Mouse (Mus musculus) thymus, postnatal 4 days (tissue): ENCODE results near the gene Rasgrf2.

ENCODE experiments used
- DNase-seq: peaks from one replicate; pipeline ENCODE4 v3.0.0; 2021

Rasgrf2 gene

GRCm38 (mm10) chr13:92030364-92031057, 100.9 kb downstream of the Rasgrf2 start:
- peak; percentile 42 for DNase-seq

DNA sequence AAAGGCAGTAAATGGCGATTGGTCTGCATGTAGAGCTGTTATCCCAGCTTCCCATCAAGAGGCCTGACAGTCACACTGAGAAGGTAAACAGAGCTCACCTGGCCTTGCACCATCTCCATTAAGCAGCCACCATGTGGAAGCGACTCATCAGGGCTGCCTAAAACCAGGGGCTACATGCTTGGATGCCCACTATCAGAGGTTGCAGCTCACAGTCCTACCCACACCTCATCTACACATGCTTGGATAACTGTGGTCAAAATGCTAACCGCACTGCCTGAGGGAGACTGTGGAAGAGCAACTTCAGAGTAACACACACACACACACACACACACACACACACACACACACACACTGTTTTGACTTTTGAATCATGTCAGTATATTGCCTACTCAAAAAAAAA, 101.8 kb downstream of the Rasgrf2 start:
- DNase-seq = peak; percentile 5

DNA sequence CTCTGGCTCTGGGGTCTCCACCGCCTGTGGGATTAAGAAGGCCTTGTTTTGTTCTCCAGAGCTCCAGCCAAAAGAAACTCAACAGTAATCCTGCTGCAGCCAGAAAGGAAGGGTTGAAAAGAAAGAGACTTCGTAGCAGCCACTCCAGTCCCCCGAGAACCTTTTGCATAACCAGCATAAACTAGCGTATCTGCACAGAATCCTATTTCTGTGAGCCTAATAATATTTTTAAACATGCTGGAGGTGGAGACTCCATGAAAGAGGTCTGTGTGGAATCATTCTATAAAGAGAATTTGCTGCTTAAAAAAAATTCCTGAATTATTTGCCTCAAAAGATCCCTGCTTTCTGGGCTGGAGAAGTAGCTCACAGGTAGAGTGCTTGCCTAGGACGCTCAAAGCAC, 103.5 kb downstream of the Rasgrf2 start:
- DNase-seq = no peak

GRCm38 (mm10) chr13:92026651-92027050, 104.8 kb downstream of the Rasgrf2 start:
- DNase-seq = no peak

GRCm38 (mm10) chr13:92025124-92025523, 106.3 kb downstream of the Rasgrf2 start:
- DNase-seq = no peak

GRCm38 (mm10) chr13:92022202-92022601, 109.3 kb downstream of the Rasgrf2 start:
- no peak for DNase-seq

DNA sequence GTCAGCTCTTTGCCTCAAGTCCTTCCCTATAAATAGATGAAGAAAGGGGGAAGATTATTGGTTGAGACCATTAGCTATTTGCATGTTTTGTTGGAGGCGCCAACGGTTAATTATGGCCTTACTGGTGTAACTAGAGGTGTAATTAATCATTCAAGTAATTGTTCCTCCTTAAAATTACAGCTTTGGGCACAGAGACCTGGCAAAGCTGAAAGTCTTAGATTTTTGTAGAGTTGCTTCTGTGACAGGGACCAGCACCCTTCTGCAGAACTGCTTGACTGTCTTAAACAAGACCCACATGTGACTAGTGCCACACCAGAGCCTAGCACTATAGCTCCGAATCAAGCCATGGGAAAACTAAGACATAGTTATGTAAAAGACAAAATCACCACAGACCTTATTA, 134.5 kb downstream of the Rasgrf2 start:
- no peak for DNase-seq

DNA sequence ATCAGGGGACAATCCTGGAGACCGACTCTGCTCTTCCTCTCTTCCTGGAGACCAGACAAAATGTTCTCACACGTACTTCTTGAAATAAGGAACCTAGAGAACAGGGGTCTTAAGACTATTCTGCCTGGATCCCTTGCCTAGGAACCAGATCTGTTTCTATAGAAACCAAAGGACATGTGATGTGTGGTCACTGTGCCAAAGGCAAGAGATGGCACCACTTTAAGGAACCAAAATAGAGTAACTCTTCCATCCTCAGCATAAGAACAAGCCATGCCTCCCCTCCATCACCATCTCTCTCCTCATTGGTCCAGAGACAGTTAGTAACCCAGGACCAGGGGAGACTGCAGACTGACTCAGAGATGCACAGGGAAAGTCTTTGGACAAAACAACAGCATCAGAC, 140.0 kb downstream of the Rasgrf2 start:
- no peak for DNase-seq

- no peak for DNase-seq
These were observed 140.7 kb downstream of the Rasgrf2 start for GRCm38 (mm10) chr13:91990709-91991284.

- no peak for DNase-seq
These were observed 143.1 kb downstream of the Rasgrf2 start for GRCm38 (mm10) chr13:91988378-91988777.

GRCm38 (mm10) chr13:91986958-91987357, 144.5 kb downstream of the Rasgrf2 start:
- DNase-seq = peak; percentile 11

DNA sequence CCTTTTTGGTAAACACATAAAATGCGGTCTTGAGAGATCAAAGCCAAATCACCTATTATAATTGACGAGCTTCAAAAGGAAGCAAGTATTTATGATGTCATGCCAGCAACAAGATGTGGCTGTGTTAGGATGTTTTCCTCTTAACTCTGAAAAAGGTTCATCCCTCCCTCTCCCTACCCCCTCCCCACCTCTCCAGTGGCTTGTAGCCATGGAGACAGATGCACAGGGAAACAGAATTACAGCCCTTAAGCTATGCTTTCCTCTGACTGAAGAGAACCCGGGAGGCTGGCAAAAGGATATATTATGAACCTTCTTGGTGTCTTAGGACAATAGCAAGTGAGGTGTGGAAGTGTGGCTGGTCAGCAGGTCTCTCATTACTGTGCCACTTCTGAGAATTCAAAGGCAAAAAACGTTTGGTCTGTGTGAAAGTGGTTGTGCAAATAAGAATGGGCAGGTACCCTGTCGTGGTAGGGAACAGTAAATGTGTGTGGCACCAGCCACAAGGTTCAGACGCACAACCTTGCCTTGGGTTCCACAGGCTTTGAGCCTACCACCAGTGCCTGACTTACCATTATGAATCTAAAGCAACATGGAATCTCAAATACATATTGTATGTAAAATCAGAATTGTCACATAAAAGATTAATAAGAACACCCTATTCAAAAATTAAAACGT, 145.4 kb downstream of the Rasgrf2 start:
- no peak for DNase-seq

DNA sequence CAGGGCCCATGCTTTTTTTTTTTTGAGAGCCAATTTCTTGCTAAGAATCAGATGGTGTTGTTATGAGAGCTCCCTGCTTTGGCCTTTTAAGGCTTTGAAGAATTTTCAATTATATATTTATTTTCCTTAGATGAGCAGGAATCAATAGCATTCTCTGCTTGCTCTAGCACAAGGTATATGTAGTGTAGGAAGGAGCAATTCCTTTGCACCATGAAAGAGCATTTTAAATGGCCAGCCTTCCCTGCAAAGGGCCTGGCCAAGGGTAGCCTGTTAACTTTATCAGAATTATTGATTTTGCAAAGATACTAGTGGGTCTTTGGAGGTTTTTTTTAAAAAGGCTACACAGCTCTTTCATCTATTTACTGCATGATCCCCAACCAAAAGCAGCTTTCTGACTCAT, 146.4 kb downstream of the Rasgrf2 start:
- DNase-seq = no peak

- DNase-seq = no peak
These were observed 149.4 kb downstream of the Rasgrf2 start for GRCm38 (mm10) chr13:91982080-91982479.

DNA sequence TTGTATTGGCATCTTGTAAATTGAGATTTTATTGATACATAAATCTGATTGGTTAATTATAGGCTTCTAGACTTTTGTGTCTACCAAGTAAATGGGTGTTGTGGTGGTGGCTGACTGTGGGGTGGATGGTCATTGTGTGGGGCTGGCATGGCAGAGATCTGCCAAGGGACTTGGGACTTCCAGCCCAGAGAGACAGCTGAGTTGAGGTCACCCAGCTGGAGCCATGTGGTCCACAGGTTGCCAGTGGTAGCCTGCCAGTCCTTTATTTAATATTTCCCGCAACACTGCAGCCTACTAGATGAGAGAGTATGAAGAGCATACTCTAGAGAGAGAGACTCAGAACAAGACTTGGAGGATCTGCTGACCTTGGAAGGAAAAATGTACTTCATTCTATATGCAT, 150.0 kb downstream of the Rasgrf2 start:
- DNase-seq = no peak

- DNase-seq = no peak
These were observed 154.5 kb downstream of the Rasgrf2 start for GRCm38 (mm10) chr13:91976971-91977370.

DNA sequence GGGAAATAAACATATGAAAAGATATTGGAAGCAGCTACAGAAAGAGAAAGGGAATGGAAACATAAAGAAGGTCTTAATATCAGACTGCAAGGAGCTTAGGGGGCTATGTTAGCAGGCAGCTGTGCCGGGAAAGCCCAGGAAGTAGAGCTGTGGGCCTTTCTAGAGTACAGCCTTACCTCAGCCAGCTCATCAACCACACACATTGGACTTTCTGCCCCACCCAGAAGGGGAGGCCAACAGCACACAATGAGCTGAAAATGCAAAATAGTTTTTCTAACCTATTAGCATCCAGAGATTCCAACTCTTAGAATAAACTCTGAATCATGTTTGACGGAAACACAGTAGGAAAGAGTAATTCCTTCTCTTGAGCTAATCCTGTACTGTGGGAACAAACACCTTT, 154.9 kb downstream of the Rasgrf2 start:
- no peak for DNase-seq

- DNase-seq = no peak
These were observed 157.3 kb downstream of the Rasgrf2 start for GRCm38 (mm10) chr13:91974154-91974553.

DNA sequence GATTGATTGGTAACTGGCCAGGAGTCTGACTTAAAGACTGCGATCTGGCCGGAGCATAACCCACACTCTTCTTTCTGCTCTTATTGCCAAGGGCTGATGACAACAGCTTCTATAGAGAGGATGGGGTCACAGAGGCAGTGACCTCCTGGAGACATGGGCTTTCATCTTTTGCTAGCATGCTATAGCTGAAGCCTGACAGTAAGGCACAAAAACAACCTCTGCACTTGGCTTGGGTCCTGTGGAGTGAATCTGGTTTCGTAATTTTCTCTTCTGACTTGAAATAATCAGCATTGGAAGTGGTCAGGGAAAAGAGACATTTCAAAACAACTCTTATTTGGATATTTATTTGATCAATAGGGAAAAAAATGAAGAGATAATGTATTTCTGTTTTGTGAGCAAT, 160.2 kb downstream of the Rasgrf2 start:
- DNase-seq = no peak

DNA sequence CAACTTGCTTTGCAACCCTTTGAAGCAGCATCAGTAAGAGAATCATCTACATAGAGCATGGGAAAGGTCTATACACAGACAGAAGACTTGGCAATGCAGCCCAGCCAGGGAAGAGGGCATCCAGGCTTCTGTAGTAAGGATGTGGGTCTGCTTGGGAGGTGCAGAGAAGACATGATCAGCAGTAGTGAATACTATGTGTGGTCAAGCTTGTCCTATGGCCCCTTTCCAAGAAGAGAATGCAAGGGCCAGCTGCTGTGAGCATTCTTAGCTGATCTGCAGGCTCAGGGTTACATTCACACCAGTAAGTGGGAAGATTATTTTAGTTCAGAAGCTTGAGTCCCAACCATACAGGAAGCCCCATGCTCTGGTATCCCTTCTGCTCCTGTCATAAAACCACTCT, 175.0 kb downstream of the Rasgrf2 start:
- DNase-seq = no peak

- DNase-seq = no peak
These were observed 175.8 kb downstream of the Rasgrf2 start for GRCm38 (mm10) chr13:91955646-91956045.

GRCm38 (mm10) chr13:91955175-91955574, 176.3 kb downstream of the Rasgrf2 start:
- no peak for DNase-seq

DNA sequence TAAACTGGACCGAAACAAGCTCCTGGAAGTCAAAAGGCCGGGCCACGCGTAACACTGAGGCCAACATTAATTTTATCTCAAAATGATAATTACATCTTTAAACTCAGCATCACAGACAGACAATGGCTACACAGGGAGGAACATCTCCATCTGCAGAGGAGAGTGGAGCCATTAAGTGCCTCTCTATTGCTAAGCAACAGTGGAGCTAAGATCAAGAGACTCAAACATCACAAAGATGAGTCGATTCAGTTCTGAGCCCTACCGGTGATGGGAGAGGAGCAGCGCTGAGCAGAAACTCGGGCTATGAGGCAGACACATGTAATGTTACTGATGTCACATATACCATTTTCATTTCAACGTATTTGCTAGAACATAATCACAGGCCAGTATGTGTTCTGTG, 191.3 kb downstream of the Rasgrf2 start:
- DNase-seq = no peak

DNA sequence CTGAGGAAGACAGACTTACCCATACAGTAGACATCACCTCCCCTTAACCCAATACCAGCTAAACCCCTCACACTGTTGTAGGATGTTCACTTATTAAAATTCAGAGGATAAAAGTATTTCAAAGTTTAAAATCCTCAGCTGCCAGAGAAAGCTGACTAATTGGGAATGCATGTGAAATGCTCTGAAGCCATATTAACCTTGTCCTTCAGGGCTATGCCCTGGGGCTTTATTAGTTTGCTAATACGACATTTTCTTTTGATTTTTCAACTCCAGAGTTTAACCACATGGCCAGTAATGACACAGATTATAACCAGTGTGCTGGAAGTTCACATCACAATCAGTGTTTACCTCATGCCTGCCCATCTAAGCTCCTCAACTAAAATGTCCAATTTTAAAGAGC, 192.6 kb downstream of the Rasgrf2 start:
- DNase-seq = no peak
